Mouse (Mus musculus): ENCODE measurements at regions not wholly inside any gene's neighbourhood (a gene's known extent, or its start where the extent isn't known, plus 50 kb on each side); places are given as distances from the start of the nearest gene placed in this dataset.

DNA sequence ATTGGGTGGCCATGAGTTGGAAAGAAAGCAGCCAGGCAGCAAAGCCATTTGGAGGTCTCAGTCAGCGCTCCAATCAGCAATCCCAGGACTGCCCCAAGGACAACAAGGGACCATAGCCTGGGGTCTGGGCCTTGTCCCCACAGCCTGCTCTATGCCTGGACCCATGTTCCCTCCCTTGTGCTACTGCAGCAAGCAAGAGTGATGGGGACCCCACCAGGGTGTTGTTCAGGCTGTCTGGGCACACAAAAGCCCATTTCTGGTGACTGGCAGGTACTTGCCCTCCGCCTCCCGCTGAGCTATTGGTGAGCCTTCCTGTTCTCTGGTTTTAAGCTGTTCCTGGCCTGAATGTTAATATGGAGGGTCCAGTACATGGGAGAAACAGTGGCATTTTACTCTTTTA is 71.2 kb upstream of the A230072I06Rik start:
- no peak for TF ChIP-seq USF1 (IDR thresholded peaks at IDR 0.05; ENCODE audit: low read depth)
- no peak for TF ChIP-seq POLR2A (IDR thresholded peaks at IDR 0.05; ENCODE audit: insufficient read length, low read depth)
- TF ChIP-seq E2F4 (IDR thresholded peaks at IDR 0.05; ENCODE audit: insufficient read depth), result no peak
- TF ChIP-seq TCF12 (IDR thresholded peaks at IDR 0.05; ENCODE audit: insufficient read depth, poor library complexity, severe bottlenecking), result no peak
- no peak for TF ChIP-seq MAX (IDR thresholded peaks at IDR 0.05; ENCODE audit: low read depth)
- TF ChIP-seq MYOG (IDR thresholded peaks at IDR 0.05; ENCODE audit: control insufficient read depth in 1 of 3, insufficient read depth in 1 of 3, insufficient read length in 2 of 3, low read depth in 2 of 3), result no peak
- TF ChIP-seq POLR2AphosphoS2 (IDR thresholded peaks at IDR 0.05; ENCODE audit: insufficient read length, low read depth), result no peak
- no peak for TF ChIP-seq TCF3 (IDR thresholded peaks at IDR 0.05; ENCODE audit: insufficient read length, low read depth)
